ENCODE assay signal across 10 mouse cellular contexts in the genomic region with DNA sequence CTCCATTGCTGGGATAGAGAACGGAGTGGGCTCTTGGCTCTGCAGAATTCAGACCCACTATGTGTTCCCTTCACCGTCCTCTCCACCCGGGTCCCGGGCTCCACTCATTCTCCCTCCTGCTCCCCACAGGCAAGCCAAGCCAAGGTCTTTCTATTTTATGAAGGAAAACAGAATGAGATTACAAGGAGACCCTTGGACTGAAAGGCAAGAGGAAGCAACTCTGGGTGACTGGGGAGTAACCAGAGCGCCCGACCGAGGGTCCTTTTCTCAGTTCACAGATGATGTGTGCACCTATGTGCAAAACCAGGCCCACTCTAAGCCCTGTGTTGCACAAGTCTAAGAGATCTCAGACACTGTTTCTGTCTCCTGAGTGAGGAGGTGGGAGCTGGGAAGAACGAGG. TPM values are rescaled to one million over a fixed set of nuclear protein-coding genes. Genes with fewer than 3 reads are reported as not detected.
A peak's percentile ranks its signal among the peaks of the same experiment; 100 is the strongest.
DNase-seq lines count a peak whose midpoint lies in the region; ATAC-seq and TF ChIP-seq lines count a peak whose summit lies in the region.
"Had no signal": no experiment of that assay in that cellular context is flagged by ENCODE, and none has a peak within 500 bp of the region (broad histone marks: within the 10 kb centered on the region; RNA-seq: fewer than 3 reads in every experiment).

No protein-coding gene starts in this region.

- H3K9ac ChIP-seq in heart, embryonic 11.5 days (ENCODE audit: low read depth, low read length): no peak overlapping the region
- H3K9ac ChIP-seq in lung, embryonic 14.5 days: 0 out of 2 replicates have a peak overlapping the region, but pooled peaks have one; percentile 1
- H3K9ac ChIP-seq in embryonic facial prominence, embryonic 13.5 days: peak overlapping the region; percentile 53; the same call in 1 of the 2 replicates
- peak overlapping the region; percentile 21; the same call in 1 of the 2 replicates for H3K9ac ChIP-seq in limb, embryonic 14.5 days (ENCODE audit: low read depth, low read length, severe bottlenecking)

- H3K4me3 ChIP-seq in heart, embryonic 11.5 days (ENCODE audit: low read depth, low read length): no peak overlapping the region
- no peak overlapping the region for H3K4me3 ChIP-seq in lung, embryonic 14.5 days (ENCODE audit: low read depth, low read length)
- H3K4me3 ChIP-seq in embryonic facial prominence, embryonic 13.5 days: 0 out of 2 replicates have a peak overlapping the region, but pooled peaks have one; percentile 6
- no peak overlapping the region; the same call in 1 of the 2 replicates for H3K4me3 ChIP-seq in limb, embryonic 14.5 days (replicated peaks; ENCODE audit: low read length)
- H3K4me3 ChIP-seq in layer of hippocampus, adult 2 months: no peak overlapping the region

- TF ChIP-seq POLR2A in limb, embryonic 14.5 days (IDR thresholded peaks at IDR 0.05; ENCODE audit: borderline replicate concordance, extremely low read depth, insufficient read depth, insufficient read length): no peak

- H3K27me3 ChIP-seq in heart, embryonic 11.5 days (ENCODE audit: control insufficient read depth, insufficient read depth, low read length): peaks cover 4% of the 10 kb centered on the region
- H3K27me3 ChIP-seq in lung, embryonic 14.5 days (ENCODE audit: insufficient read depth, low read length): no peaks in the 10 kb centered on the region
- no peaks in the 10 kb centered on the region for H3K27me3 ChIP-seq in embryonic facial prominence, embryonic 13.5 days
- H3K27me3 ChIP-seq in limb, embryonic 14.5 days (ENCODE audit: control insufficient read depth, insufficient read depth, low read length): no peaks in the 10 kb centered on the region

- H3K4me2 ChIP-seq in heart, embryonic 11.5 days: peak overlapping the region; percentile 49
- peak overlapping the region; percentile 40; the same call in 1 of the 2 replicates for H3K4me2 ChIP-seq in lung, embryonic 14.5 days
- H3K4me2 ChIP-seq in embryonic facial prominence, embryonic 13.5 days: peak overlapping the region; percentile 41
- H3K4me2 ChIP-seq in limb, embryonic 14.5 days (replicated peaks; ENCODE audit: low read depth, low read length, severe bottlenecking): peak overlapping the region; percentile 37

- no peak for TF ChIP-seq CTCF in lung, embryonic 14.5 days (IDR thresholded peaks at IDR 0.05; ENCODE audit: low read depth)
- TF ChIP-seq CTCF in layer of hippocampus, adult 2 months (conservative IDR thresholded peaks at IDR 0.05): no peak

- H3K27ac ChIP-seq in heart, embryonic 11.5 days (ENCODE audit: low read depth, low read length): peak overlapping the region; percentile 89
- peak overlapping the region; percentile 94 for H3K27ac ChIP-seq in lung, embryonic 14.5 days (ENCODE audit: low read depth)
- H3K27ac ChIP-seq in embryonic facial prominence, embryonic 13.5 days: peak overlapping the region; percentile 97
- peak overlapping the region; percentile 96 for H3K27ac ChIP-seq in limb, embryonic 14.5 days (replicated peaks; ENCODE audit: low read depth, low read length)
- H3K27ac ChIP-seq in layer of hippocampus, adult 2 months: no peak overlapping the region; the same call in 1 of the 2 replicates

- no peaks in the 10 kb centered on the region for H3K9me3 ChIP-seq in heart, embryonic 11.5 days (replicated peaks; ENCODE audit: control insufficient read depth, low read length)
- H3K9me3 ChIP-seq in lung, embryonic 14.5 days (ENCODE audit: low read depth, low read length): no peaks in the 10 kb centered on the region
- H3K9me3 ChIP-seq in embryonic facial prominence, embryonic 13.5 days: no peaks in the 10 kb centered on the region
- no peaks in the 10 kb centered on the region for H3K9me3 ChIP-seq in limb, embryonic 14.5 days (ENCODE audit: control insufficient read depth, low read length)

- peaks cover 45% of the 10 kb centered on the region for H3K4me1 ChIP-seq in heart, embryonic 11.5 days (ENCODE audit: control insufficient read depth, insufficient read depth, low read length)
- H3K4me1 ChIP-seq in lung, embryonic 14.5 days (ENCODE audit: insufficient read depth): peaks cover 38% of the 10 kb centered on the region
- H3K4me1 ChIP-seq in embryonic facial prominence, embryonic 13.5 days: peaks cover 60% of the 10 kb centered on the region
- peaks cover 54% of the 10 kb centered on the region for H3K4me1 ChIP-seq in limb, embryonic 14.5 days (ENCODE audit: control insufficient read depth, insufficient read depth, low read length)

- no peaks in the 10 kb centered on the region for H3K36me3 ChIP-seq in heart, embryonic 11.5 days (ENCODE audit: control insufficient read depth, insufficient read depth, low read length)
- no peaks in the 10 kb centered on the region for H3K36me3 ChIP-seq in lung, embryonic 14.5 days (ENCODE audit: insufficient read depth)
- H3K36me3 ChIP-seq in embryonic facial prominence, embryonic 13.5 days: no peaks in the 10 kb centered on the region
- H3K36me3 ChIP-seq in limb, embryonic 14.5 days (ENCODE audit: control insufficient read depth, insufficient read depth, low read length): no peaks in the 10 kb centered on the region

- ATAC-seq in heart, embryonic 11.5 days (replicated peaks; ENCODE audit: insufficient number of reproducible peaks, low FRiP score, low TSS enrichment): no peak
- no peak for ATAC-seq in lung, embryonic 14.5 days (ENCODE audit: insufficient read depth)
- ATAC-seq in embryonic facial prominence, embryonic 13.5 days (ENCODE audit: insufficient number of reproducible peaks, insufficient read depth, low FRiP score, low TSS enrichment, low read depth): no peak
- no peak for ATAC-seq in limb, embryonic 14.5 days (ENCODE audit: low FRiP score, low read depth)

- WGBS in heart, embryonic 11.5 days (ENCODE audit: insufficient replicate concordance): 55% methylated on average over 8 of the region's 8 CpGs
- WGBS in lung, embryonic 14.5 days: 47% methylated on average over 8 of the region's 8 CpGs
- WGBS in embryonic facial prominence, embryonic 13.5 days: 44% methylated on average over 8 of the region's 8 CpGs
- 32% methylated on average over 8 of the region's 8 CpGs for WGBS in limb, embryonic 14.5 days

- DNase-seq in heart, postnatal 4 days: no peak
- no peak for DNase-seq in lung, embryonic 14.5 days
- no peak for DNase-seq in lung, postnatal 25 days (ENCODE audit: low spot score)
- no peak for DNase-seq in limb, embryonic 14.5 days (ENCODE audit: low spot score)
- no peak for DNase-seq in urinary bladder, adult 2 months (ENCODE audit: low spot score)
- no peak for DNase-seq in layer of hippocampus, adult 2 months (ENCODE audit: low spot score in 2 of 2)

RNA-seq across cellular contexts. Expression of a gene that starts 6.5 kb away (rescaled TPM):
- polyA plus RNA-seq in heart, embryonic 11.5 days (2014; fragmentation: Nextera tagmentation; extraction: Ambion mirVana): 0.21 and 0.36 TPM in 2 replicates
- total RNA-seq in heart, postnatal 4 days (2021): under 1 TPM; 0.56 to 0.67 TPM
- 0.30 and 0.45 TPM in 2 replicates for polyA plus RNA-seq in lung, embryonic 14.5 days (2014; fragmentation: Nextera tagmentation; extraction: Ambion mirVana)
- 0.30 and 0.69 TPM in 2 replicates for polyA plus RNA-seq in embryonic facial prominence, embryonic 13.5 days (2015; fragmentation: Nextera tagmentation; extraction: Ambion mirVana)
- polyA plus RNA-seq in limb, embryonic 14.5 days (2012; rRNA removed): 0.65 and 0.99 TPM in 2 replicates
- 0.84 and 0.94 TPM in 2 replicates for polyA plus RNA-seq in limb, embryonic 14.5 days (2014; fragmentation: Nextera tagmentation; extraction: Ambion mirVana)
- 1.0 and 1.3 TPM in 2 replicates for polyA plus RNA-seq in urinary bladder, adult 2 months (2012; rRNA removed)
- not detected for total RNA-seq in layer of hippocampus, adult 2 months (2021)
- polyA plus RNA-seq: neural tube, embryonic 14.5 days had no signal

RNA-seq across cellular contexts. Expression of a gene that starts 59.3 kb away (rescaled TPM):
- polyA plus RNA-seq in heart, embryonic 11.5 days (2014; fragmentation: Nextera tagmentation; extraction: Ambion mirVana): 0.13 TPM in 1 of 2 replicates, not detected in the other
- total RNA-seq in heart, postnatal 4 days (2021): under 1 TPM in 1 of 2 experiments, not detected in 1; 0.14 TPM
- polyA plus RNA-seq in lung, embryonic 14.5 days (2014; fragmentation: Nextera tagmentation; extraction: Ambion mirVana): 0.39 and 0.47 TPM in 2 replicates
- polyA plus RNA-seq in embryonic facial prominence, embryonic 13.5 days (2015; fragmentation: Nextera tagmentation; extraction: Ambion mirVana): 0.53 and 0.73 TPM in 2 replicates
- 1.6 and 1.7 TPM in 2 replicates for polyA plus RNA-seq in limb, embryonic 14.5 days (2012; rRNA removed)
- 1.5 and 2.5 TPM in 2 replicates for polyA plus RNA-seq in limb, embryonic 14.5 days (2014; fragmentation: Nextera tagmentation; extraction: Ambion mirVana)
- polyA plus RNA-seq in urinary bladder, adult 2 months (2012; rRNA removed): 26.0 and 28.6 TPM in 2 replicates
- not detected for total RNA-seq in layer of hippocampus, adult 2 months (2021)
- total RNA-seq: gastrocnemius, postnatal 10 days had no signal
- polyA plus RNA-seq: neural tube, embryonic 14.5 days had no signal
